Mouse (Mus musculus) 416B (cell line): Measurements from ENCODE around the gene Ptprg.

ENCODE experiments used
- DNase-seq: peaks from one replicate; pipeline ENCODE4 v3.0.0; 2011; ENCODE audit warnings: low read depth

Gene Ptprg

DNA sequence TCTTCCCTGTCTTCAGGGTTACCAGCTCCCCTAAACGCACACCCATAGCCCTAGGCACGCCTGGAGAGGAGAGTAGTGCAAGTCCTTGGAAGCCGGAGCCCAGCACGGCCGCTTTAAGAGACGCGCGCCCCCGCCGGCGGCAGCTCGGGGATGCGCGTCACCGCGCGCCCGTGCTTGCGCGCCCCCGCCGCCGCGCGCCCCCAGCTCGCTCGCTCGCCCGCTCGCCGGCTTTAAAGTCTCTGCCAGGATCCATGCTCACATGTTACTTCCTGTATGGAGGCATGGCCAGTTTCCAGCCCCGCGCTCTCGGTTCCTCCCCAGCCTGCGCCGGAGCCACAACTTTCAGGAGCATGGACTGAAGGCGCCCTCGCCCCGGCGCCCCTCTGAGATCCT lies at the start of gene Ptprg:
Gene Ptprg, plus strand, starts transcription at position 260 of the 393 bp plus-strand sequence.
- DNase-seq: no peak

GRCm38 (mm10) chr14:11503803-11504365 lies 49.4 kb upstream of the Ptprg start:
- no peak for DNase-seq

- no peak for DNase-seq
Measured at GRCm38 (mm10) chr14:11510173-11510572, 43.2 kb upstream of the Ptprg start.

- no peak for DNase-seq
Measured at GRCm38 (mm10) chr14:11519171-11519570, 34.2 kb upstream of the Ptprg start.

- no peak for DNase-seq
Measured at GRCm38 (mm10) chr14:11523052-11523451, 30.3 kb upstream of the Ptprg start.

DNA sequence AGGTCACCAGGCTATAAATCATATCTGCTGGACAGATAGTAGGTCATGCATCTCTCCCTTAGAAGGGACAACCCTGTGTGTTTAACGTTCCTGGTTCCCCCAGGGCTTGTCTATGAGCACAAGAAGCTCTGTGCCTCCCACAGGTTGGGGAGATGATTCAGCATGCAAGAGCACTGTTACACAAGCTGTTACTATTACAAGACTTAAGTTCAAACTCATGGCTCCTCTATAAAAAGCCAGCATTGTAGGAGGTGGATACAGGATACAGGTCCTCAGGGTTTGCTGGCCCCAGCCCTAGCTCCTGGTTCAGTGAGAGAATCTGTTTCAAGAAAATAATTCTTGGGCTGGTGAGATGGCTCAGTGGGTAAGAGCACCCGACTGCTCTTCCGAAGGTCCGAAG lies 23.7 kb upstream of the Ptprg start:
- no peak for DNase-seq

DNA sequence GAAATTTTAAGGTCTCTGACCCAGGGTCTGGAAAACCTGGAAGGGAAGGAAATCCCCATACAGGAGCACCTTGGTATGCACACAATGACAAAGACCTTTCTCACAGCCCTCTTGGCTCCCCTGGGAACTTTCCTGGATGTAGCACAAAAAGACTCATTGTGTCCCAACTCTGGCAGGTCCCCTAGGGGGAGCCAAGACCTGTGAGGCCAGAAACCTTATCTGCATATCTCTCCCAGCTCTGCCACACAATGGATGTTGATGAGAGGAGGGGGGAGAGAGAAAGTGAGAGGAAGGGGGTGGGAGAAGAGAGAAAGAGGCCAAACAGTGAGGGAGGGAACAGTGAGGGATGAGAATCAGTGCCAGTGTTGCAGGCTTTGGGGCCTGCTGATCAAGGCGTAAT lies 18.9 kb upstream of the Ptprg start:
- no peak for DNase-seq

DNA sequence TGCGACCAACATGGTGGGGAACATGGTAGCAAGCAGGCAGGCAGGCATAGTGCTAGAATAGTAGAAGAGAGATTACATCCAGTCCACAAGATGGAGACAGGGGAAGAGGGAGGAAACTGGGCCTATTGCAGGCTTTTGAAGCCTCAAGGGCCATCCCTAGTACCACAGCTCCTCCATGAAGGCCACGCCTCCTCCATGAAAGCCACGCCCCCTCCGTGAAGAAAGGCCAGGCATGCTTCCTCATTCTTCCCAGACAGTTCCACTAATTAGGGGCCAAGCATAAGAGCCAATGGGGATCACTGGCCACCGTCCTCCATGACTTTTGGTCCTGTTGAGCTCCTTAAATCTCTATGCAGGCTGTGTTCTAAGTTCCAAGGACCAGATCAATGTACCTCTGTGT lies 17.2 kb upstream of the Ptprg start:
- no peak for DNase-seq

DNA sequence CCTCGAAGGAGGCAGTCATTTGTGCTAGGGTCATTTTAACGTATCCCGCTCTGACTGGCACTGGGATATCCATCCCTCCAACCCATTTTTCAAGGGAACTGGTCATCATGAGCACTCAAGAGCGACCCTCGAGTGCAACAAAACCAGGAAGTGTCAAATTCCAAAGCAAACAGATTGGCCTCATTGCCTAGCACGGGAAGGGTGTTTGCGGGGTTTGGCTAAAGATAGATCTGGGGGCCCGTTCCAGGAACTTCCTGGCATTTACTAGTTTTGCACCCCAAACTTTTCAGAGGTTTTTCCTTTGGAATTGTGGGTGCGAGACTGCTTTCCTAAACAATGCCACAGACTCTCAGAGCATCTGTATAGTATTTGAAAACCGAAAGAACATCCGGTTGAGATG lies 1.4 kb upstream of the Ptprg start:
- DNase-seq: no peak

GRCm38 (mm10) chr14:11552521-11553272 lies 635 bp upstream of the Ptprg start:
- DNase-seq: no peak

- DNase-seq: no peak
Measured at GRCm38 (mm10) chr14:11553679-11554305, 460 bp downstream of the Ptprg start.

DNA sequence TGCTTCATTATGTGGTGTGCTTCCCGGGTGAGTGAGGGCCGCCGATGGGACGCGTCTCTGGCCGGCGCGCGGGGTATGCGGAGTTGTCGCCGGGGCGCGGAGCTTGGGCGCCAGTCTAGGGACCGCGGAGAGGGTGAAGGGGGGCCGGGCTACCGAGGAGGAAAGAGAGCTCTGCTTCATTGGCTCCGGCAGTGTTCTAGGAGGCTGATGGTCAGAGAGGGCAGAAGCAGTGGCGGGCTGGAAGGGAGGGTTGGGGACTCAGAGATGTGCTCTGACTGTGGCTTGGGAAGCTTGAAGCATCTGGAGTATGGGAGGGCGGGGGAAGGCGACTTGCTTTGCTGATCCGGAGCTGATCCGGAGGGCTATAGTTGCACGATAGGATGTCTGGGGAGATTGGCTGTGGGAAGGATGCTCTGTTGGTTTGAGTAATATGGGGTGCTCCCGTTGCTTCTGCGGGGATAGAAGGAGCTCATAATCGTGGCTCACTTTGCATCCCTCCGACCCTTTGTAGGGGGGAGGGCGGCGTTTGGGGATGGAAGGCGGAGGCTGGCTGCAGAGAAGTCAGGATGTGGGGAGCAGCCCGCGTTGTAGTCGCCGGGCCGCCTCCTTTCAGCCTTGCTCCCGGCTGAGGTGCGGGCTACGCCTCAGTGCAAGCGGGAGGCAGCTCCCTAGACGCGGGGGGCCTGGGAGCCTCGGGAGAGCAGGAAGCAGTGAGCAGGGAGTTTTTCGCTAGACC lies 1.1 kb downstream of the Ptprg start:
- no peak for DNase-seq

DNA sequence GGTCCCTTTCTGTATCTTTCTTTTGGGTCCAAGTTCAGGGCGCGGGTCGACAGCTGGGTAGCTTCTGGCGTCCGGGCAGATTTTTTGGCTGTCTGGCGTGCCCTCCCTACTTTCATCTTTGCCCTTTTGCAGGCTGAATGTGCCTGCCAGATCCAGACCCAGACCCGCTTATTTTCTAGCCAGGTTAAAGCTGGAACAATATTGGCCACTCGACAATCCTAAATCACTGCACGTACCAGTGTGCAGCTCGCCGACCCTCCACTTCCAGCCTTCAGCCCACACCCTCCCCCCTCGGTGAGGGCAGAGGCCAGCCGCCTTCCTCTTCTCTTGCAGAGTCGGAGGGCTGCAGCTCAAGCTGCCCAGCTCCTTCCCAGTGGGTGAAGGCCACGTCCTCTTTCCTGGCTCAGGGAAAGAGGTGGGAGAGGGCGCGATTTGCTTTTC lies 1.7 kb downstream of the Ptprg start:
- DNase-seq: no peak

GRCm38 (mm10) chr14:11555521-11556355 lies 2.4 kb downstream of the Ptprg start:
- DNase-seq: no peak

DNA sequence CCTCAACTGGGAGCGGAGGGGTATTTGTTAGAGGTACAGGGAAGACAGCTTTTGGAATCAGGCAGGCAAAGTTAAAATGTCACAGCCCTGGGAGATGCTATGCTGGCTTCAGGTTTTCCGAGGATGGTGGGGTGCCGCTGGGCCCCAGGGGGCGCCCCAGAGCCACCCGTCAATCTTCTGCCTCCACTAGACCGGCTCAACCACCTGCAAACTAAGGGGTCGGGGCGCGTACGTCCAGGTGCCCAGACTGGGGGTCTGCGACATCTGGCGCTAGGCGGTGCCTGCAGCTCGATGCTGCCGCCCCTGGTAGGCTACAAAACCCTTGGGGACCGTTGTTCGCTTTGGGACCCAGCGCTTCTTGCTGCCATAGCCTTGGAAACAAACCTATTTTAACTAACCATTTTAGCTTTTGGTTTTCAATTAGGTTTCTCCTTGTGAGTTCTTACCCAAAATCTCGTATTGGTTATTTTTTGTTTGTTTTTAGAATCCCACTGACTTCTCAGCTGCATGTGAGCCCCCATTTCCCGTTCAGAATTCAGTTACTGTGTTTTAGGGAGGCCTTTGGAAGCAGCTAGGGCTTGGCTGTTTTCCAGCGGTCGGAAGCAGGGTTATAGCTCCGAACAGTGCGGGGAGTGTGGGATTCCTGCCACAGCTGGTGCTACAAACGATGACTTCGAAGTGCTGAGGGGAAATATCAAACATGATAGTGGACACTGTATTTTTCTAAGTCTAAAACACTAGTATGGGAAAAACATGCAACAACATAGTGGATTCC lies 3.2 kb downstream of the Ptprg start:
- no peak for DNase-seq

DNA sequence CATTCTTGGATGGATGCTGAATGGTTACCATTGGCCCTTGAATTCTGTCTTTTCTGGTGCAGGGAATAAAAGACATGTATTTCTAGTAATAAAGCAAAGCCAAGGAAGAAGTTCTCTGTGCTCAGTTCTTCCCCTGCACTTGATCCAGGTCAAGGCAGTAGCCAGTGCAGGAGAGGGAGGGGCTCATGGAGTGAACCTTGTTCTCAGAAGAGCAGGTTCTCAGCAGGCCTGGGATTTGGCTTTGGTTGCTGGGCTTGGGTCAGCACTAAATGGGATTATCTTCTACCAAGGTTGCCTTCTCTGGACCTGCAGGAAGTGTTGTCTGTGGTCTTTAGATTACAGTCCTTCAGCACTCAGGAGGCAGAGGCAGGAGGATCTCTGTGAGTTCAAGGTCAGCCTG lies 5.2 kb downstream of the Ptprg start:
- no peak for DNase-seq

DNA sequence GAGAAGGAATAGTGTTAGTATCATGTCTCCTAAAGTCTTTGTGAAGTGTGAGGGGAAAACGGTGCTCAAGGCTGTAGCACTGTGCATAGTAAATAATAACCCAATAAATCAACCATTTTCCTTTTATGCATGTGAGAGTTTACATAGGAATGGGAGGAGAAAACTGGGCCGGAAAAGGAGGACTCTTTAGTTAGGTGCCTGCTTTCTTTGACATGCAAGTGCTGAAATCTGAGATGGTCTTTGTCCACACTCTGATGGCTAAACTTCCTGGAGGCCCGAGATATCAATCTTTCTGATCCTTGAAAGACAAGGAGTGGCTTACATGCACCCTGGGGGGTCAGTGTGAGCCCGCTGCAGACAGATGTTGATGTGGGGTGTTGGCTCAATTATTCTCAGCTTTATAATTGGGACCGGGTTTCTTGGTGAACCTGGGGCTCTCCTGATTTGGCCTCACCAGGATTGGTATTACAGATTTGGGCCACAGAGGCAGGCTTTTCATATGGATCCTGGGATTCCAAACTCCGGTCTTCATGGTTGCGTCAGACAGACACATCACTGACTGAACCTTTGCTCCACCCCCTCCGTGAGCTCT lies 7.4 kb downstream of the Ptprg start:
- DNase-seq: no peak

GRCm38 (mm10) chr14:11561397-11561796 lies 8.1 kb downstream of the Ptprg start:
- no peak for DNase-seq

GRCm38 (mm10) chr14:11562870-11563269 lies 9.5 kb downstream of the Ptprg start:
- no peak for DNase-seq

- DNase-seq: no peak
Measured at GRCm38 (mm10) chr14:11563656-11564055, 10.3 kb downstream of the Ptprg start.

GRCm38 (mm10) chr14:11564456-11564855 lies 11.1 kb downstream of the Ptprg start:
- DNase-seq: no peak
